ENCODE assay signal across 10 mouse cellular contexts in the genomic region with DNA sequence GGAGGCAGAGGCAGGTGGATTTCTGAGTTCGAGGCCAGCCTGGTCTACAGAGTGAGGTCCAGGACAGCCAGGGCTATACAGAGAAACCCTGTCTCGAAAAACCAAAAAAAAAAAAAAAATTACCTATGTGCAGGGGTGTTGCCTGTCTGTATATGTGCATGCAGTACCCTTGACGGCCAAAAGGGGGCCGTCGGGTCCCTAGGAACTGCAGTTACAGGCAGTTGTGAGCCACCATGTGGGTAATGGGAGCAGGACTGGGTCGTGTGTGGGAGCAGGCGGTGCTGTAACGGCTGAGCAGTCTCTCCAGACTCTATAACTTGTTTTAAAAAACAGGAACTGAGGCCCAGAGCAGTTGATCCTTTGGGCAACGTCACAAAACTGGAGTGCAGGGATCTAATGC. TPM values are rescaled to one million over a fixed set of nuclear protein-coding genes. Genes with fewer than 3 reads are reported as not detected.
DNase-seq lines count a peak whose midpoint lies in the region; ATAC-seq and TF ChIP-seq lines count a peak whose summit lies in the region.
"Had no signal": no experiment of that assay in that cellular context is flagged by ENCODE, and none has a peak within 500 bp of the region (broad histone marks: within the 10 kb centered on the region; RNA-seq: fewer than 3 reads in every experiment).

No protein-coding gene starts in this region.

- H3K79me2 ChIP-seq in liver, adult 2 months (ENCODE audit: control insufficient read depth, insufficient read depth, low read length) = no peaks in the 10 kb centered on the region

- 0 out of 2 replicates have a peak, but pooled peaks cover 2% of the 10 kb centered on the region for H3K36me3 ChIP-seq in liver, adult 2 months (ENCODE audit: control insufficient read depth, insufficient read depth, low read length)
- H3K36me3 ChIP-seq in liver, embryonic 11.5 days (ENCODE audit: control insufficient read depth, insufficient read depth, low read length) = peaks cover 22% of the 10 kb centered on the region
- H3K36me3 ChIP-seq in embryonic facial prominence, embryonic 10.5 days (replicated peaks) = peaks cover 32% of the 10 kb centered on the region

- no peaks in the 10 kb centered on the region for H3K9me3 ChIP-seq in liver, embryonic 11.5 days (ENCODE audit: control insufficient read depth, low read length)
- H3K9me3 ChIP-seq in embryonic facial prominence, embryonic 10.5 days = no peaks in the 10 kb centered on the region

- peak; percentile 70 for TF ChIP-seq CTCF in liver, adult 2 months (IDR thresholded peaks at IDR 0.05; ENCODE audit: low read depth, low read length)

- no peak overlapping the region for H3K9ac ChIP-seq in liver, adult 2 months (ENCODE audit: low read depth, low read length)
- H3K9ac ChIP-seq in liver, embryonic 11.5 days (ENCODE audit: low read depth, low read length) = no peak overlapping the region

- no peak overlapping the region for H3K4me2 ChIP-seq in liver, embryonic 11.5 days

- no peak for TF ChIP-seq POLR2A in liver, adult 2 months (IDR thresholded peaks at IDR 0.05; ENCODE audit: extremely low read depth, insufficient read depth, low read length)

- no peak overlapping the region for H3K4me3 ChIP-seq in liver, adult 2 months (ENCODE audit: insufficient read depth, low read depth, low read length)
- no peak overlapping the region for H3K4me3 ChIP-seq in liver, embryonic 11.5 days (ENCODE audit: low read depth, low read length)
- H3K4me3 ChIP-seq in embryonic facial prominence, embryonic 10.5 days = no peak overlapping the region
- H3K4me3 ChIP-seq: erythroblast, embryonic 14.5 days had no signal

- peaks cover 7% of the 10 kb centered on the region; the same call in 1 of the 2 replicates for H3K27me3 ChIP-seq in liver, adult 2 months (ENCODE audit: control insufficient read depth, insufficient read depth, low read length)
- peaks cover 30% of the 10 kb centered on the region for H3K27me3 ChIP-seq in liver, embryonic 11.5 days (replicated peaks; ENCODE audit: control insufficient read depth, insufficient read depth, low read length)
- peaks cover 36% of the 10 kb centered on the region for H3K27me3 ChIP-seq in embryonic facial prominence, embryonic 10.5 days (replicated peaks; ENCODE audit: low read depth, poor library complexity, severe bottlenecking)

- WGBS in liver, adult 2 months = 23% methylated on average over 9 of the region's 9 CpGs
- 16% methylated on average over 9 of the region's 9 CpGs for WGBS in liver, embryonic 11.5 days
- WGBS in embryonic facial prominence, embryonic 10.5 days = 18% methylated on average over 9 of the region's 9 CpGs

- H3K4me1 ChIP-seq in liver, adult 2 months (ENCODE audit: control insufficient read depth, insufficient read depth, low read length) = no peaks in the 10 kb centered on the region; the same call in 1 of the 2 replicates
- H3K4me1 ChIP-seq in liver, embryonic 11.5 days (replicated peaks; ENCODE audit: control insufficient read depth, insufficient read depth, low read length) = peaks cover 7% of the 10 kb centered on the region; the same call in 1 of the 2 replicates
- peaks cover 18% of the 10 kb centered on the region for H3K4me1 ChIP-seq in embryonic facial prominence, embryonic 10.5 days

- no peak for DNase-seq in liver, adult 2 months (ENCODE audit: extremely low read depth, low read depth, low spot score)
- DNase-seq in liver, embryonic 11.5 days (ENCODE audit: low spot score) = no peak
- DNase-seq in R1 (ENCODE audit: low read depth, low spot score) = peak; percentile 89
- DNase-seq in embryonic facial prominence, embryonic 10.5 days (ENCODE audit: low spot score) = peak; percentile 57
- DNase-seq in lung, postnatal 4 days = peak; percentile 45
- peak; percentile 41 to 52 for DNase-seq in thymus, postnatal 36 days
- no peak for DNase-seq in heart, postnatal 4 days
- no peak for DNase-seq in adrenal gland, postnatal 10 days

- ATAC-seq in liver, embryonic 11.5 days (replicated peaks; ENCODE audit: low FRiP score) = no peak

- no peak overlapping the region for H3K27ac ChIP-seq in liver, adult 2 months (replicated peaks; ENCODE audit: insufficient read depth, low read depth, low read length)
- no peak overlapping the region for H3K27ac ChIP-seq in liver, embryonic 11.5 days (ENCODE audit: low read depth, low read length)
- no peak overlapping the region for H3K27ac ChIP-seq in embryonic facial prominence, embryonic 10.5 days (replicated peaks)
- H3K27ac ChIP-seq: macrophage had no signal

RNA-seq across cellular contexts. Expression of gene Celf5, which starts 1.5 kb away (rescaled TPM):
- not detected in 2 replicates for total RNA-seq in liver, adult 2 months (2014; rRNA removed)
- not detected in 2 replicates for polyA plus RNA-seq in liver, adult 2 months (2012; rRNA removed)
- 0.12 TPM in 1 of 2 replicates, not detected in the other for polyA plus RNA-seq in liver, embryonic 11.5 days (2014; fragmentation: Nextera tagmentation; extraction: Ambion mirVana)
- 1.2 and 2.3 TPM in 2 replicates for polyA plus RNA-seq in embryonic facial prominence, embryonic 10.5 days (2016; fragmentation: Nextera tagmentation; extraction: Ambion mirVana)
- total RNA-seq in heart, postnatal 4 days (2021) = under 1 TPM; 0.09 to 0.33 TPM
- 1 to 10 TPM in 1 of 2 experiments, under 1 TPM in 1; 0.84 to 2.2 TPM for total RNA-seq in adrenal gland, postnatal 10 days (2021)
- polyA plus RNA-seq: erythroblast, embryonic 14.5 days had no signal

RNA-seq across cellular contexts. Expression of gene Ncln, which starts 12.2 kb away (rescaled TPM):
- 31.6 and 48.6 TPM in 2 replicates for total RNA-seq in liver, adult 2 months (2014; rRNA removed)
- 138 and 159 TPM in 2 replicates for polyA plus RNA-seq in liver, adult 2 months (2012; rRNA removed)
- 92.2 and 97.9 TPM in 2 replicates for polyA plus RNA-seq in liver, embryonic 11.5 days (2014; fragmentation: Nextera tagmentation; extraction: Ambion mirVana)
- 85.2 and 94.3 TPM in 2 replicates for polyA plus RNA-seq in embryonic facial prominence, embryonic 10.5 days (2016; fragmentation: Nextera tagmentation; extraction: Ambion mirVana)
- total RNA-seq in heart, postnatal 4 days (2021) = 10 to 100 TPM; 57.1 to 62.3 TPM
- 10 to 100 TPM; 90.9 to 93.8 TPM for total RNA-seq in adrenal gland, postnatal 10 days (2021)

RNA-seq across cellular contexts. Expression of gene S1pr4, which starts 15.9 kb away (rescaled TPM):
- 0.28 and 0.40 TPM in 2 replicates for total RNA-seq in liver, adult 2 months (2014; rRNA removed)
- 1.2 and 1.5 TPM in 2 replicates for polyA plus RNA-seq in liver, adult 2 months (2012; rRNA removed)
- 4.5 and 4.6 TPM in 2 replicates for polyA plus RNA-seq in liver, embryonic 11.5 days (2014; fragmentation: Nextera tagmentation; extraction: Ambion mirVana)
- polyA plus RNA-seq in embryonic facial prominence, embryonic 10.5 days (2016; fragmentation: Nextera tagmentation; extraction: Ambion mirVana) = 0.28 and 0.51 TPM in 2 replicates
- under 1 TPM; 0.50 to 0.57 TPM for total RNA-seq in heart, postnatal 4 days (2021)
- total RNA-seq in adrenal gland, postnatal 10 days (2021) = 1 to 10 TPM; 2.9 TPM

RNA-seq across cellular contexts. Expression of gene Nfic, which starts 28.5 kb away (rescaled TPM):
- total RNA-seq in liver, adult 2 months (2014; rRNA removed) = 7.4 and 16.4 TPM in 2 replicates
- 32.8 and 56.4 TPM in 2 replicates for polyA plus RNA-seq in liver, adult 2 months (2012; rRNA removed)
- 15.4 and 21.4 TPM in 2 replicates for polyA plus RNA-seq in liver, embryonic 11.5 days (2014; fragmentation: Nextera tagmentation; extraction: Ambion mirVana)
- 12.5 and 20.2 TPM in 2 replicates for polyA plus RNA-seq in embryonic facial prominence, embryonic 10.5 days (2016; fragmentation: Nextera tagmentation; extraction: Ambion mirVana)
- total RNA-seq in heart, postnatal 4 days (2021) = 100 to 1,000 TPM; 125 to 130 TPM
- 100 to 1,000 TPM in 1 of 2 experiments, 10 to 100 TPM in 1; 99.9 to 129 TPM for total RNA-seq in adrenal gland, postnatal 10 days (2021)

RNA-seq across cellular contexts. Expression of gene Gna15, which starts 40.0 kb away (rescaled TPM):
- total RNA-seq in liver, adult 2 months (2014; rRNA removed) = 0.94 and 1.1 TPM in 2 replicates
- 0.31 and 0.64 TPM in 2 replicates for polyA plus RNA-seq in liver, adult 2 months (2012; rRNA removed)
- polyA plus RNA-seq in liver, embryonic 11.5 days (2014; fragmentation: Nextera tagmentation; extraction: Ambion mirVana) = 10.1 and 11.3 TPM in 2 replicates
- 1.2 and 1.3 TPM in 2 replicates for polyA plus RNA-seq in embryonic facial prominence, embryonic 10.5 days (2016; fragmentation: Nextera tagmentation; extraction: Ambion mirVana)
- under 1 TPM; 0.48 to 0.56 TPM for total RNA-seq in heart, postnatal 4 days (2021)
- total RNA-seq in adrenal gland, postnatal 10 days (2021) = 1 to 10 TPM in 1 of 2 experiments, under 1 TPM in 1; 0.66 to 1.1 TPM

Comparison
In these comparisons a context has a peak if more than half of its experiments do, and no peak if none do; other contexts are left out.
1. DNase-seq: peak in R1 (single experiment), embryonic facial prominence, embryonic 10.5 days (single experiment), lung, postnatal 4 days (2 of 2) and thymus, postnatal 36 days (2 of 2); none in liver, adult 2 months (single experiment), liver, embryonic 11.5 days (single experiment), heart, postnatal 4 days (single experiment) and adrenal gland, postnatal 10 days (single experiment).